ENCODE assay signal across 1 mouse cellular context in the genomic region with DNA sequence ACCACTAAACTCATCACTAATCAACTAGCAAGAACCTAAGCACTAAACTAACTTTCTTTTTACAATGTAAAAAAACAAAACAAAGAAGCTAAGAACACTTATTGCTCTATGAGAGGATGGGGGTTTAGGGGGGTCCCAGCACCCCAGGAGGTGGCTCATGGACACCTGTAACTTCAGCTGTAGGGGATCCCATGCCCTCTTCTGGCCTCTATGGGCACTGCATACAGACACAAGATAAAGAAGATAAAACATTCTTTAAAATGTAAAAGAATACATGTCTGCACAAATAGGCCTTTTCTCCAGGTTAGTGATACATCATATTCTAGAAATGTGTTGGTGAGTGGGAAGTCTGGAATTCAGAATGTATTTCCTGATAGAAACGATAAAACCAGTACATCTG.
TF ChIP-seq lines count a peak whose summit lies in the region.

No protein-coding gene starts in this region.

TF ChIP-seq in CH12.LX, 34 proteins besides CTCF, POLR2A, EP300 and RAD21:
- TF ChIP-seq BHLHE40 (IDR thresholded peaks at IDR 0.05; ENCODE audit: low read depth, low read length) (no peak), HCFC1 (IDR thresholded peaks at IDR 0.05; ENCODE audit: low read depth, low read length) (no peak), CHD1 (IDR thresholded peaks at IDR 0.05; ENCODE audit: low read depth, low read length) (no peak), MEF2A (IDR thresholded peaks at IDR 0.05; ENCODE audit: borderline replicate concordance, low read depth, low read length) (no peak), CHD2 (IDR thresholded peaks at IDR 0.05; ENCODE audit: low read length) (no peak)
